Mouse (Mus musculus) CH12.LX (cell line): ENCODE data around the gene Rnaseh1.

Experiments
- CTCF ChIP-seq, 2 experiments: IDR thresholded peaks in 1 of 2; conservative IDR thresholded peaks in 1 of 2; 2 replicates each; pipeline ENCODE4 v1.5.1; 2011 to 2012; ENCODE audit warnings: low read depth in 2 of 2, low read length in 2 of 2, improper control_type of control experiment in 1 of 2, inconsistent platforms in 1 of 2, mild to moderate bottlenecking in 1 of 2, moderate library complexity in 1 of 2
- E2F4 ChIP-seq: IDR thresholded peaks from 2 replicates; pipeline ENCODE4 v1.6.1; 2011; ENCODE audit warnings: low read depth, low read length, improper control_type of control experiment; ENCODE audit not compliant: insufficient replicate concordance
- JUND ChIP-seq: conservative IDR thresholded peaks from 2 replicates; pipeline ENCODE4 v1.6.1; 2011; ENCODE audit warnings: low read depth, low read length, improper control_type of control experiment
- MAX ChIP-seq: IDR thresholded peaks from 2 replicates; pipeline ENCODE4 v1.6.1; 2011; ENCODE audit warnings: low read length, improper control_type of control experiment
- POLR2A ChIP-seq: IDR thresholded peaks from 2 replicates; pipeline ENCODE4 v1.6.1; 2011; ENCODE audit warnings: low read depth, mild to moderate bottlenecking, improper control_type of control experiment, low read length
- POLR2AphosphoS2 ChIP-seq: IDR thresholded peaks from 2 replicates; pipeline ENCODE4 v1.6.1; 2011; ENCODE audit warnings: low read depth, low read length, improper control_type of control experiment
- TCF12 ChIP-seq: IDR thresholded peaks from 2 replicates; pipeline ENCODE4 v1.6.1; 2014; ENCODE audit warnings: low read depth, mild to moderate bottlenecking, inconsistent platforms, low read length, improper control_type of control experiment
- ZC3H11A ChIP-seq: IDR thresholded peaks from 2 replicates; pipeline ENCODE4 v1.6.1; 2012; ENCODE audit warnings: low read depth, mild to moderate bottlenecking, inconsistent platforms, low read length, improper control_type of control experiment

GRCm38 (mm10) chr12:28697821-28698595, 48.6 kb downstream of the Rnaseh1 start:
- no peak for TF ChIP-seq CTCF (conservative IDR thresholded peaks at IDR 0.05 in 1 of 2, IDR thresholded peaks at IDR 0.05 in 1 of 2; ENCODE audit: low read depth in 2 of 2, low read length in 2 of 2)
- no peak for TF ChIP-seq E2F4
- TF ChIP-seq ZC3H11A, result no peak
- TF ChIP-seq JUND, result no peak
- no peak for TF ChIP-seq POLR2A
- no peak for TF ChIP-seq POLR2AphosphoS2
- TF ChIP-seq TCF12, result no peak
- TF ChIP-seq MAX, result no peak
